Mouse (Mus musculus) kidney, embryonic 15.5 days (tissue): ENCODE results near the gene Apln. TPM values are rescaled to one million over a fixed set of nuclear protein-coding genes. Genes with fewer than 3 reads are reported as not detected.
A peak's percentile ranks its signal among the peaks of the same experiment; 100 is the strongest.

Experiments
- ATAC-seq: fragments of 200-750 bp; cut with Nextera tagmentation; replicated peaks from 2 replicates; pipeline ENCODE4 v1.8.0; 2017; ENCODE audit warnings: moderate TSS enrichment; ENCODE audit not compliant: low FRiP score
- H3K27ac ChIP-seq: fragments of 300-500 bp; sonication (generic); 2 replicates; pipeline ENCODE4 v1.5.1; 2015; ENCODE audit warnings: mild to moderate bottlenecking, inconsistent platforms
- H3K27me3 ChIP-seq: fragments of 300-500 bp; sonication (generic); 2 replicates; pipeline ENCODE4 v1.6.1; 2015; ENCODE audit warnings: inconsistent platforms
- H3K36me3 ChIP-seq: fragments of 300-500 bp; sonication (generic); 2 replicates; pipeline ENCODE4 v1.6.1; 2015; ENCODE audit warnings: inconsistent platforms
- H3K4me1 ChIP-seq: fragments of 300-500 bp; sonication (generic); 2 replicates; pipeline ENCODE4 v1.6.1; 2015; ENCODE audit warnings: inconsistent platforms
- H3K4me2 ChIP-seq: fragments of 300-500 bp; sonication (generic); 2 replicates; pipeline ENCODE4 v1.6.1; 2015; ENCODE audit warnings: moderate library complexity, mild to moderate bottlenecking, inconsistent platforms
- H3K4me3 ChIP-seq: fragments of 300-500 bp; sonication (generic); replicated peaks from 2 replicates; pipeline ENCODE4 v1.5.1; 2015; ENCODE audit warnings: mild to moderate bottlenecking, inconsistent platforms
- H3K9ac ChIP-seq: fragments of 300-500 bp; sonication (generic); 2 replicates; pipeline ENCODE4 v1.6.1; 2015; ENCODE audit warnings: mild to moderate bottlenecking, inconsistent platforms
- H3K9me3 ChIP-seq: fragments of 300-500 bp; sonication (generic); replicated peaks from 2 replicates; pipeline ENCODE4 v1.6.1; 2016; ENCODE audit warnings: inconsistent platforms
- WGBS: fragments of 180-500 bp; shearing (Covaris S2); methylation state at CpG from one replicate; pipeline ENCODE4 v1.1.7; 2015; ENCODE audit warnings: mixed read lengths; 5-methylcytosine and 5-hydroxymethylcytosine counted together
- polyA plus RNA-seq: library from polyadenylated mRNA; unstranded; fragments of >200 nt; fragmentation: Nextera tagmentation; extraction: Ambion mirVana; gene quantifications from 2 replicates; pipeline ENCODE4 v1.2.1, GENCODE M21; 2015

Apln gene
- polyA plus RNA-seq, 1 experiment from 2014 or later: 6.4 TPM

GRCm38 (mm10) chrX:48006062-48006461, 28.6 kb downstream of the Apln start:
- Histone ChIP-seq H3K36me3 (no peaks in the 10 kb centered on the region), H3K27ac (no peak overlapping the region), H3K27me3 (no peaks in the 10 kb centered on the region), H3K4me1 (no peaks in the 10 kb centered on the region), H3K9me3 (no peaks in the 10 kb centered on the region), H3K9ac (no peak overlapping the region), H3K4me2 (no peak overlapping the region), H3K4me3 (no peak overlapping the region)
- no peak for ATAC-seq
- 54% methylated on average over 8 of the region's 8 CpGs for WGBS

- no peak overlapping the region for H3K27ac ChIP-seq
- H3K4me3 ChIP-seq: no peak overlapping the region
- no peak overlapping the region for H3K4me2 ChIP-seq
- no peak for ATAC-seq
- no peaks in the 10 kb centered on the region for H3K36me3 ChIP-seq
- no peaks in the 10 kb centered on the region for H3K9me3 ChIP-seq
- H3K9ac ChIP-seq: no peak overlapping the region
- 73% methylated on average over 1 of the region's 1 CpGs for whole genome bisulfite sequencing
- H3K27me3 ChIP-seq: no peaks in the 10 kb centered on the region
- H3K4me1 ChIP-seq: no peaks in the 10 kb centered on the region
Measured at GRCm38 (mm10) chrX:48004786-48005185, 29.9 kb downstream of the Apln start.

- Histone ChIP-seq H3K27ac (no peak overlapping the region), H3K4me2 (no peak overlapping the region), H3K4me1 (no peaks in the 10 kb centered on the region), H3K9me3 (no peaks in the 10 kb centered on the region), H3K4me3 (no peak overlapping the region), H3K36me3 (no peaks in the 10 kb centered on the region), H3K9ac (no peak overlapping the region), H3K27me3 (no peaks in the 10 kb centered on the region)
- ATAC-seq: no peak
- 71% methylated on average over 7 of the region's 7 CpGs for WGBS
Measured at GRCm38 (mm10) chrX:48001151-48001550, 33.5 kb downstream of the Apln start.

DNA sequence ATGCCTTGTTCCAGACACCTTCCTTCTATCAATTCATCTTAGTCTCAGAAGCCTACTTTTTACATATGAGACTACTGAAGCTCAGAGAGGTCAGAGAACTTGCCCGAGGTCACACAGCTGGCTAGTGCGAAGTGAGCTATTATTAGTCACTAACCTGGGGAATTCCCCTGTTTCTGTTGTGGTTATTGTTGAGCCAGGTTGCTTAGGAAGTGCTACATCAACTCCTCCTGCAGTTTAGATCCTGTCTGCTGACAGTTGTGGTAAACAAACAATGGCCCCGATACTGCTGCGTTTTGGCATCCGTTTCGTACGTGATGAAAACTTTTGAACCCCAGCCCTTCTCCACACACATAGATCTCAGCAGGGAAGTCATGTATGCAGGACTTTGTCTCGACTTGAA, 36.2 kb downstream of the Apln start:
- Histone ChIP-seq H3K4me3 (no peak overlapping the region), H3K4me2 (no peak overlapping the region), H3K4me1 (no peaks in the 10 kb centered on the region), H3K9me3 (no peaks in the 10 kb centered on the region), H3K9ac (no peak overlapping the region), H3K27ac (no peak overlapping the region), H3K36me3 (no peaks in the 10 kb centered on the region), H3K27me3 (no peaks in the 10 kb centered on the region; the same call in 1 of the 2 replicates)
- 68% methylated on average over 8 of the region's 8 CpGs for WGBS
- ATAC-seq: no peak

- no peak overlapping the region for H3K4me3 ChIP-seq
- ATAC-seq: no peak
- no peaks in the 10 kb centered on the region for H3K9me3 ChIP-seq
- no peak overlapping the region for H3K9ac ChIP-seq
- peaks cover 9% of the 10 kb centered on the region; the same call in 1 of the 2 replicates for H3K27me3 ChIP-seq
- no peaks in the 10 kb centered on the region for H3K36me3 ChIP-seq
- H3K4me1 ChIP-seq: no peaks in the 10 kb centered on the region
- 28% methylated on average over 8 of the region's 8 CpGs for WGBS
- H3K4me2 ChIP-seq: peak overlapping the region; percentile 44
- no peak overlapping the region for H3K27ac ChIP-seq
Measured at GRCm38 (mm10) chrX:47992606-47993005, 42.0 kb downstream of the Apln start.

DNA sequence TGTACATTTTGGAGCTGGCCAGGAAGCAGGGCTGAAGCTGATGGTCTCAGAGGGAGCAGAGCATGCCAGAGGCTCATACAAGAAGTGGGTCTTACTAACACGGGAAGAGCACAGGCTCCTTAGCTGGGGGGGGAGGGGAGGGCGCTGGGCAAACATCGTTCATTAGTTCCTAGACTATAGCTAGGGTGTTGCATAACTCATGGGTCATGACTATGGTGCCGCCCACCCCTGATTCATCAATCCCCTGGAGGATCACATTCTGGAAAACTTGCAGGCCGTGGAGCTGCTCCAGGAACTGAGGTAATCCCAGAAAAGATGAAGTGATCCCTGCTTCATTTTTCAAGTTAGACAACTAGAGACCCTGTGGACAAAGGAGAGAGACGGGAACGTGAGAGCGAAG, 46.6 kb downstream of the Apln start:
- Histone ChIP-seq H3K27ac (no peak overlapping the region), H3K4me3 (no peak overlapping the region), H3K27me3 (peaks cover 20% of the 10 kb centered on the region; the same call in 1 of the 2 replicates), H3K9me3 (no peaks in the 10 kb centered on the region), H3K36me3 (no peaks in the 10 kb centered on the region), H3K4me2 (no peak overlapping the region), H3K4me1 (no peaks in the 10 kb centered on the region), H3K9ac (no peak overlapping the region)
- ATAC-seq: no peak
- 54% methylated on average over 7 of the region's 8 CpGs for WGBS

DNA sequence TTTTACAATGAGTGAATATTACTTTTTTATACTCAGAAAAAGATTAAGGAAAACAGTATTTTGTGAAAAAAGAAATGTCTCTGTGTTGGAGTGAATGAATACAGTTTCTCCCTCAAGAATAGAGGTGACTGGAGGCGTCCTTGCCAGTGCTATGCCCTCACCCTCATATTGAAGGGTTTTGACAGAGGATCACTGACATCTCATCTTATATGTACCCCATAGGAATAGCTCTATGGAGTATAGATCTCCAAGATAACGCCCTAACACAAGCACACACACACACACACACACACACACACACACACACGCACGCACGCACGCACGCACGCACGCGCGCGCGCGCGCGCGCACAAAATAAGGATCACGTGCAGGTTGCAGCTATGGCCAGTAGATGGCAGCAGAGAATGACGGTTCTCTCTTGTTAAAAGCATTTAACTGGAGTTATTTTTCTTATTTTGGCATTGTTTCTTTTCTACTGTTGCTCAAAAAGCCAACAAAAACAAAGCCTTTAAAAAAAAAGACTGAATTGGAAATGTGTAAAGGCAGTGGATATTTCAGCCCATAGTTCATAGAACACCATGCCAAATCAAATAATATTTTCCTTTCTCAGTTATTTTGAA, 49.5 kb downstream of the Apln start:
- Histone ChIP-seq H3K9me3 (no peaks in the 10 kb centered on the region), H3K4me3 (peak overlapping the region; percentile 31), H3K27ac (no peak overlapping the region), H3K4me2 (peak overlapping the region; percentile 53), H3K27me3 (peaks cover 15% of the 10 kb centered on the region; the same call in 1 of the 2 replicates), H3K4me1 (no peaks in the 10 kb centered on the region), H3K36me3 (no peaks in the 10 kb centered on the region), H3K9ac (no peak overlapping the region)
- ATAC-seq: no peak
- WGBS: 34% methylated on average over 19 of the region's 19 CpGs

DNA sequence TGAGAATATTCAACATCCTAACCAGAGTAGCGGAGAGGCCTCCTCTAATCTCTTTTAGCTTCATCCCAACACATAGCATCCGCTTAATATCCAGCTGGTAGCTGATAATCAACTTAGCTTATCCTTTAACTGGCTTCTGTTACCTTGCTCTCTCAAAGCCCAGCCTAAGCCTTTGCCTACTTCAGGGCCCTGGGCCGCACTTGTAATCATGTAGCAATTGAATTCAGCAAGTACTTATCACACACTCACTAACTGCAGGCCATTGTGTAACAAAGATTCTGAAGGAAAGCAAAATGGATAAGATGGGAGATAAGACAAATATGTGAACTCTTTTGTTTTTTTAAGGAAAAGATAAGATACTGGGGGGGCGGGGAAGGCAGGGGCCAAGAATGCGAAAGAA, 57.6 kb downstream of the Apln start:
- H3K27ac ChIP-seq: no peak overlapping the region
- H3K4me2 ChIP-seq: no peak overlapping the region
- H3K36me3 ChIP-seq: no peaks in the 10 kb centered on the region
- no peak overlapping the region for H3K9ac ChIP-seq
- H3K27me3 ChIP-seq: no peaks in the 10 kb centered on the region
- H3K9me3 ChIP-seq: no peaks in the 10 kb centered on the region
- no peak for ATAC-seq
- H3K4me3 ChIP-seq: no peak overlapping the region
- 74% methylated on average over 5 of the region's 5 CpGs for WGBS
- no peaks in the 10 kb centered on the region for H3K4me1 ChIP-seq

- peak; percentile 40; the same call in 1 of the 2 replicates for ATAC-seq
Measured at GRCm38 (mm10) chrX:47976551-47976950, 58.1 kb downstream of the Apln start.

More at GRCm38 (mm10) chrX:47976551-47976950, 58.1 kb downstream of the Apln start:
- Histone ChIP-seq H3K9ac (no peak overlapping the region), H3K4me1 (no peaks in the 10 kb centered on the region), H3K27ac (peak overlapping the region; percentile 37; the same call in 1 of the 2 replicates), H3K27me3 (no peaks in the 10 kb centered on the region), H3K4me2 (no peak overlapping the region), H3K9me3 (no peaks in the 10 kb centered on the region), H3K36me3 (no peaks in the 10 kb centered on the region), H3K4me3 (no peak overlapping the region)
- 71% methylated on average over 4 of the region's 4 CpGs for WGBS

Other genes with a start within 250 kb of the Apln start
- 24.9 and 26.7 TPM in 2 replicates for gene Smarca1, start 141.9 kb downstream of the Apln start, polyA plus RNA-seq
- gene Ocrl, start 122.5 kb downstream of the Apln start, polyA plus RNA-seq: 18.6 and 21.2 TPM in 2 replicates
- 5.2 and 5.6 TPM in 2 replicates for gene Xpnpep2, start 73.9 kb upstream of the Apln start, polyA plus RNA-seq
- gene Sash3, start 111.6 kb upstream of the Apln start, polyA plus RNA-seq: 1.5 and 2.1 TPM in 2 replicates
- 5.7 and 6.4 TPM in 2 replicates for gene Zdhhc9, start 174.0 kb upstream of the Apln start, polyA plus RNA-seq
- gene Utp14a, start 222.0 kb upstream of the Apln start, polyA plus RNA-seq: 17.7 and 18.9 TPM in 2 replicates